Mouse (Mus musculus) bone marrow, adult 2 months (tissue): ENCODE measurements around the gene Ppp4r2. TPM values are rescaled to one million over a fixed set of nuclear protein-coding genes. Genes with fewer than 3 reads are reported as not detected.

Experiments used
- H3K27ac ChIP-seq: fragments of 200-500 bp; 2 replicates; pipeline ENCODE4 v1.5.1; 2012; ENCODE audit warnings: low read depth, mild to moderate bottlenecking, control low read depth, inconsistent platforms, low read length; ENCODE audit not compliant: control insufficient read depth, poor library complexity, insufficient read depth
- H3K4me1 ChIP-seq: fragments of 200-500 bp; 2 replicates; pipeline ENCODE4 v1.6.1; 2011; ENCODE audit warnings: low read length; ENCODE audit not compliant: control insufficient read depth, insufficient read depth
- H3K4me3 ChIP-seq: fragments of 200-500 bp; replicated peaks from 2 replicates; pipeline ENCODE3; 2011; ENCODE audit warnings: mild to moderate bottlenecking, low read depth, low read length, control low read depth; ENCODE audit not compliant: control insufficient read depth
- CTCF ChIP-seq: fragments of 200-500 bp; IDR thresholded peaks from 2 replicates; pipeline ENCODE4 v1.5.1; 2011; ENCODE audit warnings: low read length, control low read depth; ENCODE audit not compliant: control insufficient read depth, insufficient read depth
- POLR2A ChIP-seq: fragments of 200-500 bp; IDR thresholded peaks from 2 replicates; pipeline ENCODE4 v1.6.1; 2011; ENCODE audit warnings: low read depth, mild to moderate bottlenecking, control low read depth, low read length, borderline replicate concordance; ENCODE audit not compliant: control insufficient read depth
- WGBS: fragments of 180-500 bp; shearing (Covaris S2); methylation state at CpG from one replicate; pipeline ENCODE4 v1.1.7; 2018; 5-methylcytosine and 5-hydroxymethylcytosine counted together
- polyA plus RNA-seq: library from polyadenylated mRNA; stranded (reverse); fragments of >200 nt; gene quantifications from 2 replicates; pipeline ENCODE4 v1.2.4, GENCODE M21; 2011; ENCODE audit warnings: low replicate concordance; ENCODE audit not compliant: missing spikeins, insufficient read depth, insufficient read length

The Ppp4r2 gene
- polyA plus RNA-seq, 1 experiment, result 25.5 TPM

DNA sequence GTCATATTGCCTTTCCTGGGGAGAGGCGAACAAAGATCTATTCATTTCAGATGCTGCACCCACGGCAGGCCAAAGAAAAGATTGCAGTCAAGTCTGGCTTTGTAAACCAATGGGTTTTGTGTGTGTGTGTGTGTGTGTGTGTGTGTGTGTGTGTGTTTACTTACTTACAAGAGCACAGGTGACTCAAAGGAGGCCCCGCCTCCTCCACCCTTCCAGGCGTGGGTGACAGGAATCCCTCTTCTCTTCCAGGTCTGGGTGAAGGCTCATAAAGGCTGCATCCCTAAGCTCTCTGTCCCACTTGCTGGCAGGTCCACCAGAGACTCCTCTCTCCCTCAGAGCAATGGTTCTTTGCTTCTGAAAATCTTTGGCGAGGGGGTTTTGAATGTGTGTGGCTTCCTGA, 63.5 kb downstream of the Ppp4r2 start:
- Histone ChIP-seq H3K27ac (no peak overlapping the region), H3K4me3 (no peak overlapping the region), H3K4me1 (no peaks in the 10 kb centered on the region)
- WGBS, result 81% methylated on average over 5 of the region's 5 CpGs
- TF ChIP-seq POLR2A, result no peak

DNA sequence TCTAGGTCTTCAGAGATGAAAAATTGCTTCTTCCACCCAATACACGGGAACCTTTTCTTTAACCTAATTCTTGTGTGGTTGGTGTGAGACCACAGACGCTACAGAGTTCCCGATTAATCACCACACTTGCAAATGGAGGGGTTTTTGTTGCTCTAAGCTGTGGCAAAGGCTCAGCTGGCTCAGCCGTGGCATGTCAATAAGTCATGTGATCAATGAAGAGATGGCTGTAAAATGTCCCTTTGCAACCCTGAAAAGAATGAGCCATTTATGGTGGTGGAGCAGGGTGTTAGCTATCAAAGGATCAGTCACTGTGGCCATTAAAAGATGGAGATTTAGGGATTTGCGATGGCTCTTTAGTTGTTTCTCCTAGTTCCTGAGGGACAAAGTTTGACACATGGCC, 71.0 kb downstream of the Ppp4r2 start:
- Histone ChIP-seq H3K27ac (no peak overlapping the region), H3K4me3 (no peak overlapping the region), H3K4me1 (no peaks in the 10 kb centered on the region)
- TF ChIP-seq CTCF (no peak), POLR2A (no peak)
- 67% methylated on average over 5 of the region's 5 CpGs for WGBS

DNA sequence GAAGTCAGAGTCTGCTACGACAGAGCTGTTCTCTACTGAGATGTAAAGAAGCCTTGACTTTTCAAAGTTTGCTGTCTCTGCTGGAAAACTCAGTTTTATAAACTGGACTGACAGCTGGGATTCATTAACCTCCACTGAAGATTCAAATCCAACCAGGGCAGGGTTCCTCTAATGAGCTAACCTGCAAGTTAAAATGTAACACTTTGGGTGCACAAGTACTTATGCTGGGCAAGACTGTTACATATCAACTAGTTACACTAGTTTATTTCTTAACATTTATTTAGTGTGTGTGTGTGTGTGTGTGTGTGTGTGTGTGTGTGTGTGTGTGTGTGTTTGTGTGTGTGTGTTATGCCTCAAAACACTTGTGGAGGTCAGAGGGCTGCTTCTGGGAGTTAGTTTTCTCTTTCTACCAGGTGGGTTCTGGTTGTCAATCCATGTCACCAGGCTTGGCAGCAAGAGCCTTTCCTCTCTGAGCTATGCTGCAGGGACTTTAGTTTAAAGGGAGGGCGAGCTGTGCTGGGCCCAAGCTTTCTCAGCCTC, 76.8 kb downstream of the Ppp4r2 start:
- no peak overlapping the region for H3K4me3 ChIP-seq
- TF ChIP-seq CTCF, result no peak
- TF ChIP-seq POLR2A, result no peak
- 81% methylated on average over 2 of the region's 2 CpGs for WGBS
- no peaks in the 10 kb centered on the region for H3K4me1 ChIP-seq
- no peak overlapping the region for H3K27ac ChIP-seq

Other genes with a start within 250 kb of the Ppp4r2 start
- 3.3 and 6.4 TPM in 2 replicates for gene Shq1, start 162.5 kb upstream of the Ppp4r2 start, polyA plus RNA-seq
- 0.25 and 0.90 TPM in 2 replicates for gene Gxylt2, start 128.9 kb upstream of the Ppp4r2 start, polyA plus RNA-seq